Mouse (Mus musculus) lung, adult 2 months (tissue): Measurements from ENCODE around the gene Ncan.

Experiments
- CTCF ChIP-seq: fragments of 200-500 bp; IDR thresholded peaks from 2 replicates; pipeline ENCODE4 v1.5.1; 2011; ENCODE audit warnings: mild to moderate bottlenecking, low read length, control low read depth; ENCODE audit not compliant: insufficient read depth
- POLR2A ChIP-seq: fragments of 200-500 bp; IDR thresholded peaks from 2 replicates; pipeline ENCODE4 v1.6.1; 2011; ENCODE audit warnings: low read depth, mild to moderate bottlenecking, control low read depth, low read length, borderline replicate concordance; ENCODE audit errors: extremely low read depth

DNA sequence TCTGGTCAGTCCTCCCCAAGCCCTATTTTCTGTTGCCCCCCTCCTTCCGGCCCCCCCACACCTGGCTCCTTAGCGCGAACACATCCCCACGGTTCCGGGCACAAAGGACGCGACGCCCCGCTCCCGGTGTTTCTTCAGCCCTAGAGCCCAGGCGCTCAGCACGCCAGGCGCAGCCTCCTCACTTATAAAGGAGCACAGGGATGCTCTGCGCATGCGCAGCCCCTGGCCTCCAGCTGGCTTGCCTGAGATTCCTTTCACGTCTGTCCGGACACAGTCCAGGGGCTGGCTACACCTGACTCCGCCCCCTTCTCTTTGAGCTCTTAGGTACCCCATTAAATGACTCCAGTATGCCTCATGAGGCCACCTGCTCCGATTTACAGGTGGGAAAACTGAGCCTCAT lies at the start of gene Ncan:
- TF ChIP-seq CTCF: no peak
- no peak for TF ChIP-seq POLR2A
